Mouse (Mus musculus) forebrain, embryonic 10.5 days (tissue): ENCODE results near the gene Taar8b. TPM values are rescaled to one million over a fixed set of nuclear protein-coding genes. Genes with fewer than 3 reads are reported as not detected.
"Not testable (repeated sequence)": the region's sequence is repeated elsewhere in the genome, so short reads cannot be mapped to it uniquely, and the experiment has no call there.

Experiments
- DNase-seq: peaks from one replicate; pipeline ENCODE4 v3.0.0-alpha.2; 2017; ENCODE audit warnings: low spot score; ENCODE audit errors: extremely low spot score
- H3K27ac ChIP-seq: fragments of 300-500 bp; sonication (generic); 2 replicates; pipeline ENCODE4 v1.5.1; 2016; ENCODE audit warnings: mild to moderate bottlenecking
- H3K27me3 ChIP-seq: fragments of 300-500 bp; sonication (generic); 2 replicates; pipeline ENCODE4 v1.6.1; 2016; ENCODE audit warnings: mild to moderate bottlenecking; ENCODE audit not compliant: poor library complexity, severe bottlenecking
- H3K36me3 ChIP-seq: fragments of 300-500 bp; sonication (generic); replicated peaks from 2 replicates; pipeline ENCODE4 v1.6.1; 2016; ENCODE audit warnings: mild to moderate bottlenecking, moderate library complexity
- H3K4me1 ChIP-seq: fragments of 300-500 bp; sonication (generic); 2 replicates; pipeline ENCODE4 v1.6.1; 2016
- H3K4me3 ChIP-seq: fragments of 300-500 bp; sonication (generic); 2 replicates; pipeline ENCODE4 v1.5.1; 2016; ENCODE audit warnings: mild to moderate bottlenecking, moderate library complexity
- H3K9me3 ChIP-seq: fragments of 300-500 bp; sonication (generic); 2 replicates; pipeline ENCODE4 v1.6.1; 2016; ENCODE audit warnings: mild to moderate bottlenecking, moderate library complexity
- WGBS: fragments of 180-500 bp; shearing (Covaris S2); methylation state at CpG from one replicate; pipeline ENCODE4 v1.1.7; 2016; 5-methylcytosine and 5-hydroxymethylcytosine counted together
- polyA plus RNA-seq: library from polyadenylated mRNA; unstranded; fragments of >200 nt; fragmentation: Nextera tagmentation; extraction: Ambion mirVana; gene quantifications from 2 replicates; pipeline ENCODE4 v1.2.1, GENCODE M21; 2016

Taar8b gene
- not detected in 2 replicates for polyA plus RNA-seq

DNA sequence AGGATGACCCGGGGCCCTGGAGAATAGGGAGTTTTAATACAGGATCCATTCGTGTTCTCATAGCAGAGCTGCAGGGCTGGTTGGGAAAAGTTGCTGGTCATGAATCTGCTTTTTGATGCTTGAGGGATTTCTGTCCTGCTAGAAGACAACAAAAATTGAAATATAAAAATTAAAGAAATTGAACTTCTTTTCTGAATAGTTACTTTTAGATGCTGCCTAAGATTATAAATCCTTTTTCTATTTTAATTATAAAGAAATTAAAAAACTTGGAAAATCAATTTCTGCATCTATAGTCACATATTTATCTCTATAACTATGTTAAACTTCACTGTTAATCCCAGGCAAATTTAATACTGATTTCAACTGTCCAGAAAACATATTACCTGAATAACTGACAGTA is at the start of gene Taar8b:
Taar8b (minus strand) TSS at position 101 of the 400 bp plus-strand sequence.
- Histone ChIP-seq H3K36me3 (no peaks in the 10 kb centered on the region), H3K4me1 (no peaks in the 10 kb centered on the region), H3K4me3 (no peak within 1 kb of the TSS), H3K27ac (no peak within 1 kb of the TSS), H3K27me3 (no peaks in the 10 kb centered on the region), H3K9me3 (no peaks in the 10 kb centered on the region)
- no peak for DNase-seq
- 81% methylated on average over 2 of the region's 2 CpGs for WGBS

DNA sequence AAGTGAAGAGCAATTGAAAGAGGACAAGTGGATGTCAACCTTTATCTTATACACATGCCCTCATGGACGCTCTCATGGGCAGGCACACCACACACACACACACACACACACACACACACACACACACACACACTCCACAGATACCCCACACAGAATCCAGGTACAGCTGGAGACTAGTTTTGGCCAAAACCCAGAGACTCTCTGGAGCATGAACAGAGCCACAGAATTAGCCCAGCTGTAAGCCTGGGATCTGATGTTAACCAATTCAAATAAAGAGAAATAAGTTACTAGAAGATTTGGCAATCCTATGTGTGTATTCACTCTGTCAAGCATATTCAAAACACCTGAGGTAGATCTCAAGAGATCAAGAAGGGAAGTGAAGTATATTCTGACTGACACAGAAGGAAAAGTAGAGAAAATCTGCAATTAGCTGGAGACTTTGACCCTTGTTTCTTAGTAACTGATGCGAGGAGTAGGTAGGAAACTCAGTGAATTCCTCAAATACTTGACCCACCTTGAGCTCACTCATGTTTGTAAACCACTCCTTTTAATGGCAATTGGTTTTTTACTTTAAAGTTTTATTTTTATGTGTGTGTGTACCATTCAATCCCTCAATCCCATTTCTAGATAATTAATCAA is 46.6 kb upstream of the Taar8b start:
- Histone ChIP-seq H3K9me3 (no peaks in the 10 kb centered on the region), H3K27ac (no peak overlapping the region), H3K36me3 (no peaks in the 10 kb centered on the region), H3K4me3 (no peak overlapping the region), H3K27me3 (no peaks in the 10 kb centered on the region), H3K4me1 (peaks cover 5% of the 10 kb centered on the region; the same call in 1 of the 2 replicates)
- no peak for DNase-seq
- WGBS, result 86% methylated on average over 2 of the region's 2 CpGs

DNA sequence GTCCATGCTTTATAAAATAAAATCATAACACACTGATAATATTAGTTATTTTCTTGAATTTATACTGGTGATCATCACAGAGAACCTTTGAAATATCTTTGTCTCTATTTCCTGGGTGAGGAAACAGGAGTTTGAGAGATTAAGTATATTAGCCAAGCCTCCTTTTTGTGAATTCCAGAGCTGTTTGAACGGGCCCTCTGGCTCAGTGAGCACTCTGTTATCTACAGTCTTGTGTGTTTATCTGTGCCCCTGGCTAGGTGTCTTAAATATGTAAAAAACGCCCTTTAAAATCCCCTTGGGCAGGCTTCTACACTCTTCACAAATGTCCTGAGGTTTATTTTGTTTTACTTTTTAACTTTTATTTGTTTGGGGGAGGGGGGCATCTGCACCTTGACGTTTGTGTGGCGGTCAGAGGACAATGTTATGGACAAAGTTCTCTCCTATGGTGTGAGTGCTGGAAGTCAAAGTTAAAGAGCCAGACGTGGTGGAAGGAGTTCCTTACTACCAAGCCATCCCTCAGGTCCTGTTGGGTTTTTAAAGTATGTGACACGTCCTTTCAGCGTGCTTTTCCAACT is 42.1 kb upstream of the Taar8b start:
- no peak for DNase-seq
- WGBS, result 63% methylated on average over 7 of the region's 7 CpGs
- Histone ChIP-seq H3K9me3 (no peaks in the 10 kb centered on the region), H3K4me3 (no peak overlapping the region), H3K36me3 (no peaks in the 10 kb centered on the region), H3K27me3 (no peaks in the 10 kb centered on the region), H3K4me1 (peaks cover 23% of the 10 kb centered on the region), H3K27ac (no peak overlapping the region)

DNA sequence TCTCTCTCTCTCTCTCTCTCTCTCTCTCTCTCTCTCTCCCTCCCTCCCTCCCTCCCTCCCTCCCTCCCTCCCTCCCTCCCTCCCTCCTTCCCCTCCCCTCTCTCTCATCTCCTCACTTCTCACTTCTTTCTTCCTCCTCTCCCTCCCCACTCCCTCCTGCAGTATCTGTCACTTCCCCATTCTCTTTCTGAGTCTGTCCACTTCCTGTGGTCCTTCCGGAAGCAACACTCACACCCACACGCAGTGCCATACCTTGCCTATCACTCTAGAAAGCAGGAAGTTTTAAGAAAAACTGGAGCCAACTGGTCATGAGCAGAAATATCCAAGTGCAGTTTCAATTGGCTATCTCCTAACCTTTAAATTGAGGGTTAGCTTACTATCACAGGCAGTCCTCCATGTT is 41.0 kb upstream of the Taar8b start:
- WGBS, result 50% methylated on average over 2 of the region's 2 CpGs
- Histone ChIP-seq H3K27ac (no peak overlapping the region), H3K4me1 (peaks cover 23% of the 10 kb centered on the region), H3K36me3 (no peaks in the 10 kb centered on the region), H3K4me3 (no peak overlapping the region), H3K27me3 (no peaks in the 10 kb centered on the region), H3K9me3 (no peaks in the 10 kb centered on the region)
- no peak for DNase-seq

DNA sequence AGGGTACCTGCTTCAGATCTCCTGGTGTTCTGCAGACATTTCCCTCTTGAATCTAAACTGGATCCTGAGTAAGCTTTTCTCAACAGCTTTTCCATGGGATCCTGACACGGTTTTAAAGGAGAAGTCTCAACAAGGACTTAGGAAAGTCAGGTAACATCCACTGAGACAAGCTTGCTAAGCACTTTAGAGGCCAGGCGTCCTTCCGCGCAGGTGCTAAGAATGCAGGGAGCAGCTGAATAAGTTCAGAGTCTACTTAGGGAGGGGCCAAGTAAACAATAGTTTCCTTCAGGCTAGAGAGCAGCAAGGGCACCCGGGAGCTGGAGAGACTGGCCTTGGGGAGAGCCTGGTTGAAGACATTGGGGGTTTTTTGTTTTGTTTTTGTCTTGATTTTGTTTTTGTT is 40.2 kb upstream of the Taar8b start:
- Histone ChIP-seq H3K27ac (peak overlapping the region; percentile 21; the same call in 1 of the 2 replicates), H3K4me1 (peaks cover 23% of the 10 kb centered on the region), H3K27me3 (no peaks in the 10 kb centered on the region), H3K36me3 (no peaks in the 10 kb centered on the region), H3K9me3 (no peaks in the 10 kb centered on the region), H3K4me3 (no peak overlapping the region)
- DNase-seq, result peak; percentile 25
- 5% methylated on average over 5 of the region's 5 CpGs for WGBS

DNA sequence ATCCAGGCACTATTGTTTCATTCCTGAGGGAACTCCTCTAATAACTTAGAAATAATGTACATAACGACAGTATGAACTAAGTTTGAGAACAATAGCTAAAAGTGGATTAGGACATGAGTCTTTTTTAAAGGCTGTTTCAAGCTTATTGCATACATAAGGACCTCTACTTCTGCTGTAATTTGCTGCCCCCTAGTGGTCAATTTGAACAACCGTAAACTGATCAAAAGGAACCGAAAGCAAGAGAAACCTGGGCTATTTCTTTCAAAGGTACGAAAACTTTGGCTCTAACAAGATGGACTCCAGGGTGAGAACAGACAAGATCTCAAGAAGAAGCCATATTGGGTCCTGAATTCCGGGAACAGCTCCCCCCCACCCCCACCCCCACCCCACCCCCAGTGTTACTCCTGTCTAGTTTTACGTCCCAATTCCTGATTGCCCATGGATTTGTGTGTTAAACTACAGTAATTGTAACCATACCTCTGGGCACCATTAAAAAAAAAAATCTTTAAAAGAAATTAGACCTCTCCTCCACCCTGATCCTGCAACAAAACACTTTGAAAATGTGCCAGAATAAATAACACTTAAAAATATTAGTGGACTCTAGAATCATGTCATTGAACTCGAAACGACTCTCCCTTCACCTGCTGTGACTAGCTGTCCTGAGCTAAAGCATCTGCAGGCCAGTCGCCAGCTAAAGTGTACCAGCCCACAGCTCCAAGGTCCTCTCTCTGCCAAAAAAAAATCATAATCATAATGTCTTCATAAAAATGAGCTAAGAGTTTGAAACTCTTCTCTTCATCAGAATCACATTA is 39.6 kb upstream of the Taar8b start:
- H3K4me1 ChIP-seq, result peaks cover 23% of the 10 kb centered on the region
- H3K4me3 ChIP-seq, result peak overlapping the region; percentile 31
- H3K27me3 ChIP-seq, result no peaks in the 10 kb centered on the region
- no peaks in the 10 kb centered on the region for H3K36me3 ChIP-seq
- no peak overlapping the region for H3K27ac ChIP-seq
- peak; percentile 27 for DNase-seq
- 23% methylated on average over 9 of the region's 9 CpGs for WGBS
- H3K9me3 ChIP-seq, result no peaks in the 10 kb centered on the region

DNA sequence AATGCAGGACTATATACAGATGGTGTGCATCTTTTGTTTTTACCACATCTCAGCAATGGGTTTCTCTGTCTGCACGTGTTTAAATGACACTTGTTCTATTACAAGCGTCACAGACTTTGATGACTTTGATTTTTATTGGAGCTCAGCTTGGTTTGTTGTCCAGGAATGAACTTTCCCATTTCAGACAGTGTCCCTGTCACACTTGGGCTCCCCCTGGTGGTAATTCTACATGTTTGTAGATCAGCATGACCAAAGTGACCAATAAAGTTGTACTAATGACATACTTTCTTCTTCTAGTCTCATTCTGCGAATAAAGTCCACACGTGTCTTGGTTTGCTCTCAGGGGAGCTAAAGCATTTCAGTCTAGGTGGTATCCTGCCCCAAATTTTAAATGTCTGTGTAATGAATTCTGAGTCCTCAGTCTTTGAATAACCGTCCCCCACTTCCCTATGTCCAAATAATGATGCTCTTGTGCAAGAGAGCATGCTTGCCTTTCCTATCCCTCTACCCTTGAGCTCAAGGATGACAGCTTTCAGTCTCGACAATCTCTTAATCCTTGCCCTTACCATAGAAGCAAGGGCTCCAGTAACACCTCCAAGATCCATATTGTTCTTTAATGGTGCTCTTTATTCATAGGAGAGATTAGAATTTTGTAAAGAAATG is 19.2 kb upstream of the Taar8b start:
- Histone ChIP-seq H3K27ac (no peak overlapping the region), H3K4me1 (peaks cover 27% of the 10 kb centered on the region), H3K27me3 (no peaks in the 10 kb centered on the region), H3K9me3 (peaks cover 7% of the 10 kb centered on the region), H3K36me3 (no peaks in the 10 kb centered on the region), H3K4me3 (no peak overlapping the region)
- DNase-seq, result peak; percentile 39
- WGBS, result 61% methylated on average over 6 of the region's 6 CpGs

DNA sequence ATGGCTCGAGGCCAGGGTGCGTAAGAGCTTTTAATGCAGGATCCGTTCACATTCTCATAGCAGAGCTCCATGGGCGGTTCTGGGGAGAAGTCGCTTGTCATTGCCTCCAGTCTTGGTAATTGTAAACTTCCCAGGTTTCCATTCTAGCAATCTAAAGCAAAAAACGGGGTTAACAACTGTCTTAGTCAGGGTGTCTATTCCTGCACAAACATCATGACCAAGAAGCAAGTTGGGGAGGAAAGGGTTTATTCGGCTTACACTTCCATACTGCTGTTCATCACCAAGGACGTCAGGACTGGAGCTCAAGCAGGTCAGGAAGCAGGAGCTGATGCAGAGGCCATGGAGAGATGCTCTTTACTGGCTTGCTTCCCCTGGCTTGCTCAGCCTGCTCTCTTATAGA is 17.3 kb upstream of the Taar8b start, which contains the start of gene Taar9:
Taar9 (minus strand) TSS at position 101 of the 400 bp plus-strand sequence.
- not testable (repeated sequence) for H3K27me3 ChIP-seq, H3K4me3 ChIP-seq, H3K36me3 ChIP-seq, H3K9me3 ChIP-seq, H3K27ac ChIP-seq, DNase-seq
- WGBS, result 86% methylated on average over 8 of the region's 8 CpGs
- H3K4me1 ChIP-seq, result peaks cover 27% of the 10 kb centered on the region

DNA sequence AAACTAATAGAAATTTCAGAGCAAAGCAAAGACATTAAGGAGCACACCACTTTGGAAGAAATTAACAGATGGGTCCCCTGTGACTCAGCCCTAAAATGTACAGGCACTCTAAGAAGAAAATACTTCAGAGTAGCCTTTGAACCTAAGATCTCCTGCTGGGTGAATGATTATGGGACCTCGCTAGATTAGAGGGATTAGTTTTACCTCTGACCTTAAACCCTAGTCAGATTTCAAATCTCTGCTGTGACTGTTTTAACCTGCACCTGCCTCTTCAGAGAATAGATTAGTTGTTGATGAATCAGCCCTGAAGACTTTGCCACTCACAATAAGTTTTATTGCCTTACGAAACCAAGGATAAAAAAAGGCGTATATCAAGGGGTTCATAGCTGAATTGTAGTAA is 16.1 kb upstream of the Taar8b start:
- no peak overlapping the region for H3K4me3 ChIP-seq
- H3K27ac ChIP-seq, result no peak overlapping the region
- no peaks in the 10 kb centered on the region for H3K27me3 ChIP-seq
- WGBS, result 37% methylated on average over 3 of the region's 3 CpGs
- H3K36me3 ChIP-seq, result no peaks in the 10 kb centered on the region
- H3K9me3 ChIP-seq, result no peaks in the 10 kb centered on the region
- H3K4me1 ChIP-seq, result peaks cover 27% of the 10 kb centered on the region
- no peak for DNase-seq

DNA sequence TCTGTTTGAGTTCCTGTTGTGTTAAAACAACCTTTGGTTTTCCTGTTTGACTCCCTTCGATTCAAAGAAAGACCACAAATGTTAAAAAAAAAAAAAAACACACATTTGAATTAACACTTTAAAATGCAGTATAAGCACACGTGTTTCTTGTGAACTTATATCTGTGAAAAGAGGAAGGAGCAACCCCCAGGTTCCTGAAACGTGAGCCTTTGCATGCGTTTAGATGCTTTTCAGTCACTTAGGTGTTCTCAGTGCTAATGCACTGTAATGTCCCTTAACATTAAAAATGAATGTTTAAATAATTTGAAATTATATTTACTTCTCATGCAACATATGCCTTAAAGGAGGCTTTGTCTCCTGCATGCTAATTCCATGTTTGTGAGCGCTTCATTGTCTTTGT is 15.7 kb upstream of the Taar8b start:
- 62% methylated on average over 5 of the region's 5 CpGs for WGBS
- no peak for DNase-seq
- no peak overlapping the region for H3K27ac ChIP-seq

DNA sequence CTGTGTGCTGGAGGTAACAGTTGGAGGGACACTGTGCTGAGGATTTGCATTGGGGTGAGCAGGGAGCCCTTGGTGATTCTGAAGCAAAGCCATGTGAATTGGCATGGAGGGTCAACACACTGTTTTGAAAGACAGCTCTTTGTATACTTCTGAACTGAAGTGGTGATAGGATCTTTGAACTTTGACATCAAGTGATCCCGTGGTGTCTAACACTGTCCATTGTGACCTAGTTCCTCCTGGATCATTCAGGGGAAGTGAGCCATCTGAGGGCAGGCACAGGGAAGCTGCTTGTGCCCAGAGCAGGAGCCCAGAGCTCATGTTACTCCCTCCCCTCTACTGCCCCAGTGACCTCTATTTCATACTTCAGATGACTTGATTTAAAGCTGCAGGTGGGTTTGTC is 11.2 kb upstream of the Taar8b start:
- 42% methylated on average over 1 of the region's 1 CpGs for WGBS
- H3K36me3 ChIP-seq, H3K9me3 ChIP-seq, H3K4me3 ChIP-seq, H3K27ac ChIP-seq, H3K27me3 ChIP-seq, DNase-seq: not testable (repeated sequence)
- peaks cover 16% of the 10 kb centered on the region for H3K4me1 ChIP-seq

More for the DNA sequence above, 15.7 kb upstream of the Taar8b start:
- peaks cover 27% of the 10 kb centered on the region for H3K4me1 ChIP-seq
- no peaks in the 10 kb centered on the region for H3K36me3 ChIP-seq
- H3K27me3 ChIP-seq, result no peaks in the 10 kb centered on the region
- no peaks in the 10 kb centered on the region for H3K9me3 ChIP-seq
- no peak overlapping the region for H3K4me3 ChIP-seq

DNA sequence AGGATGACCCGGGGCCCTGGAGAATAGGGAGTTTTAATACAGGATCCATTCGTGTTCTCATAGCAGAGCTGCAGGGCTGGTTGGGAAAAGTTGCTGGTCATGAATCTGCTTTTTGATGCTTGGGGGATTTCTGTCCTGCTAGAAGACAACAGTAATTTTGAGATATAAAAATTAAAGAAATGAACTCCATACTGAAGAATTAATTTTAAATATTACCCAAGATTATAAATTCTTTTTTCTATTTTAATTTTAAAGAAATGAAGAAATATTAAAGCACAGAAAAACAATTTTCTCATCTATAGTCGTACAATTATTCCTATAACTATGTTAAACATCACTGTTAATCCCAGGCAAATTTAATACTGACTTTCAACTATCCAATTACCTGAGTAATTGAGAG is 9.7 kb upstream of the Taar8b start, which contains the start of gene Taar8c:
Taar8c (minus strand) TSS at position 101 of the 400 bp plus-strand sequence.
- not testable (repeated sequence) for H3K36me3 ChIP-seq, H3K27me3 ChIP-seq, H3K27ac ChIP-seq, DNase-seq, H3K4me1 ChIP-seq, H3K4me3 ChIP-seq, H3K9me3 ChIP-seq
- 84% methylated on average over 1 of the region's 3 CpGs for WGBS
